Mouse (Mus musculus) liver, adult 2 months (tissue): ENCODE measurements around the gene Pign.

Source experiments
- CTCF ChIP-seq: fragments of 200-500 bp; IDR thresholded peaks from 2 replicates; pipeline ENCODE4 v1.5.1; 2011; ENCODE audit warnings: low read depth, low read length, control low read depth
- POLR2A ChIP-seq: fragments of 200-500 bp; IDR thresholded peaks from 2 replicates; pipeline ENCODE4 v1.6.1; 2011; ENCODE audit warnings: low read length, control low read depth; ENCODE audit not compliant: insufficient read depth; ENCODE audit errors: extremely low read depth

GRCm38 (mm10) chr1:105712822-105713221, 49.3 kb upstream of the Pign start:
- TF ChIP-seq CTCF (no peak), POLR2A (no peak)
